Mouse (Mus musculus) thymus, adult 2 months (tissue): ENCODE results near the gene Itgb5. TPM values are rescaled to one million over a fixed set of nuclear protein-coding genes. Genes with fewer than 3 reads are reported as not detected.

ENCODE experiments used
- DNase-seq: peaks from one replicate; pipeline ENCODE4 v3.0.0; 2021
- H3K27ac ChIP-seq: fragments of 200-500 bp; 2 replicates; pipeline ENCODE4 v1.5.1; 2012; ENCODE audit warnings: low read length, control low read depth; ENCODE audit not compliant: control insufficient read depth, insufficient read depth
- H3K27me3 ChIP-seq: fragments of 200-500 bp; 2 replicates; pipeline ENCODE4 v1.6.1; 2012; ENCODE audit warnings: mild to moderate bottlenecking, low read length, moderate library complexity, mixed read lengths; ENCODE audit not compliant: control insufficient read depth, insufficient read depth
- H3K36me3 ChIP-seq: fragments of 200-500 bp; 2 replicates; pipeline ENCODE4 v1.6.1; 2012; ENCODE audit warnings: mild to moderate bottlenecking, low read length, moderate library complexity; ENCODE audit not compliant: control insufficient read depth, insufficient read depth
- H3K4me1 ChIP-seq: fragments of 200-500 bp; replicated peaks from 2 replicates; pipeline ENCODE4 v1.6.1; 2012; ENCODE audit warnings: low read length; ENCODE audit not compliant: control insufficient read depth, insufficient read depth
- H3K4me3 ChIP-seq: fragments of 200-500 bp; 2 replicates; pipeline ENCODE4 v1.5.1; 2012; ENCODE audit warnings: mild to moderate bottlenecking, low read length, control low read depth, moderate library complexity; ENCODE audit not compliant: control insufficient read depth, insufficient read depth
- CTCF ChIP-seq: fragments of 200-500 bp; IDR thresholded peaks from 2 replicates; pipeline ENCODE4 v1.5.1; 2012; ENCODE audit warnings: mild to moderate bottlenecking, control low read depth, low read length, moderate library complexity, borderline replicate concordance; ENCODE audit not compliant: control insufficient read depth, poor library complexity, insufficient read depth; ENCODE audit errors: extremely low read depth
- POLR2A ChIP-seq: fragments of 200-500 bp; IDR thresholded peaks from 2 replicates; pipeline ENCODE4 v1.6.1; 2012; ENCODE audit warnings: mild to moderate bottlenecking, low read length, control low read depth, moderate library complexity; ENCODE audit not compliant: control insufficient read depth, poor library complexity, insufficient read depth; ENCODE audit errors: extremely low read depth
- WGBS: fragments of 180-500 bp; shearing (Covaris S2); methylation state at CpG from one replicate; pipeline ENCODE4 v1.1.7; 2018; 5-methylcytosine and 5-hydroxymethylcytosine counted together
- polyA plus RNA-seq: library from polyadenylated mRNA; depleted of rRNA; stranded (reverse); fragments of >200 nt; gene quantifications from 2 replicates; pipeline ENCODE4 v1.2.3, GENCODE M21; 2012

Gene Itgb5
- polyA plus RNA-seq, 1 experiment, result 28.3 TPM

DNA sequence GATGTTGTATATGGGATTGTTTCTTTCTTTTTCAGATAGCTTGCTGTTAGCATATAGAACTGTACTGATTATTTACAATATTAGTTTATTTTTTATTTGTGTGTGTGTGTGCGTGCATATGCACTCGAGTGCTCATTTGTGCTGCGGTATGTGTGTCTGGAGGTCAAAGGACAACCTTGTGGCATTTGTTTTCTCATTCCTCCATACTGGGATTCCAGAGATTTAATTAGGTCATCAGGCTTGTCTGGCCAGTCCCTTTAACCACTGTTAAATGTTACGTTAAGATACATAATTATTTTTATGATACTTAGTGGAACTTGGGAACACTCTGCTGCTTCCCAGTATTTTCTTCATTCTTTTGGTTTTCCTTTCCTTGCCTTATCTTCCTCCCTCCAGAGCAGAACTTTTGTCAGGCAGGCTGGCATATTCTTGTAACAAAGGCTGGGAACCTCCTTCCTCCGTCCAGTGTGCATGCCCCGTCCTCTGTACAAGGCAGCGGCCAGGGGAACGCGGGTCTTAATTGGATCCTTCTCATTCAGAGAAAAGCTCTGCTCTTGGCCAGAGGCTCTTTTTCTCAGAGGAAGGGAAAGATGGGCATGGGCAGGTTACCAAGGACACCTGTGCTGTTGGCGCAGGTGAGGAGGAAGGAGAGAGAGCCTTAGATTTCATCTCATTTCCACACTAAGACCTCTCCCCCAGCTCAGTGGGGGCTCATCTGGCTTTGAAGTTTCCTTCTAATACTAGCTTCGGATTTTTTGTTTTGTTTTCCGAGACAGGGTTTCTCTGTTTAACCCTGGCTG lies 12.8 kb downstream of the Itgb5 start:
- H3K4me1 ChIP-seq, result no peaks in the 10 kb centered on the region
- no peaks in the 10 kb centered on the region for H3K27me3 ChIP-seq
- H3K27ac ChIP-seq, result no peak overlapping the region
- no peak overlapping the region for H3K4me3 ChIP-seq
- no peaks in the 10 kb centered on the region for H3K36me3 ChIP-seq
- WGBS, result 96% methylated on average over 12 of the region's 12 CpGs
- TF ChIP-seq CTCF (no peak), POLR2A (no peak)
- no peak for DNase-seq

GRCm38 (mm10) chr16:33844150-33844611 lies 14.7 kb downstream of the Itgb5 start:
- no peak overlapping the region for H3K4me3 ChIP-seq
- WGBS, result 90% methylated on average over 4 of the region's 4 CpGs
- no peaks in the 10 kb centered on the region for H3K4me1 ChIP-seq
- no peak for DNase-seq
- TF ChIP-seq POLR2A, result no peak
- no peak overlapping the region for H3K27ac ChIP-seq
- no peaks in the 10 kb centered on the region for H3K27me3 ChIP-seq
- H3K36me3 ChIP-seq, result no peaks in the 10 kb centered on the region

GRCm38 (mm10) chr16:33844866-33845265 lies 15.4 kb downstream of the Itgb5 start:
- Histone ChIP-seq H3K27me3 (no peaks in the 10 kb centered on the region), H3K4me3 (no peak overlapping the region), H3K4me1 (no peaks in the 10 kb centered on the region), H3K27ac (no peak overlapping the region), H3K36me3 (no peaks in the 10 kb centered on the region)
- WGBS, result 94% methylated on average over 6 of the region's 6 CpGs
- TF ChIP-seq POLR2A (no peak), CTCF (no peak)
- no peak for DNase-seq

GRCm38 (mm10) chr16:33853271-33853670 lies 23.8 kb downstream of the Itgb5 start:
- TF ChIP-seq CTCF, result no peak
- no peak for TF ChIP-seq POLR2A
- Histone ChIP-seq H3K27me3 (no peaks in the 10 kb centered on the region), H3K4me1 (no peaks in the 10 kb centered on the region), H3K36me3 (no peaks in the 10 kb centered on the region), H3K27ac (no peak overlapping the region), H3K4me3 (no peak overlapping the region)
- no peak for DNase-seq

- no peak for DNase-seq
- no peak overlapping the region for H3K4me3 ChIP-seq
- no peak overlapping the region for H3K27ac ChIP-seq
- 0 out of 2 replicates have a peak, but pooled peaks cover 2% of the 10 kb centered on the region for H3K4me1 ChIP-seq
- TF ChIP-seq CTCF, result no peak
- 67% methylated on average over 2 of the region's 2 CpGs for WGBS
- no peaks in the 10 kb centered on the region for H3K36me3 ChIP-seq
- no peaks in the 10 kb centered on the region for H3K27me3 ChIP-seq
These were observed 29.3 kb downstream of the Itgb5 start for GRCm38 (mm10) chr16:33858766-33859165.

DNA sequence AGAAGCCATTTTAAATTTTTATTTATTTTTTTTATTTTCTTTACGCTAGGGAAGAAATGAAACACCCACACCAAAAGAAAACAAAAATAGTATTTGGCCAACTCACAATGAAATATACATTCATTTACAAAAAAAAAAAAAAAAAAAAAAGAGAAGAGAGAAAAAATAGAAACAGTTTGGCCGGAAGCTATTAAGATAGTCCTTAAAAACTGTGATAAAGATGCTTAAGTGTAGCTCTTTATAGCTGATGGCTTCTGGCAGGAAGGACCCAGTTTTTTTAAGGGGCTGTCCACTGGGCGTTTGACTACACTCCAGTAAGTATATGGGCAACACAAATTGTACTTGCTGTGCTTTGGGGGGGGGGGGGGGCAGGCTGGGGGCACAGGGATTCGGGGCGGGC lies 29.9 kb downstream of the Itgb5 start:
- H3K4me1 ChIP-seq, result 0 out of 2 replicates have a peak, but pooled peaks cover 2% of the 10 kb centered on the region
- H3K36me3 ChIP-seq, result no peaks in the 10 kb centered on the region
- TF ChIP-seq CTCF, result no peak
- no peak for TF ChIP-seq POLR2A
- no peak overlapping the region for H3K4me3 ChIP-seq
- no peak overlapping the region for H3K27ac ChIP-seq
- H3K27me3 ChIP-seq, result no peaks in the 10 kb centered on the region
- DNase-seq, result no peak
- WGBS, result 75% methylated on average over 5 of the region's 5 CpGs
